Mouse (Mus musculus) lung, embryonic 14.5 days (tissue): ENCODE results near the gene Nrip1. TPM values are rescaled to one million over a fixed set of nuclear protein-coding genes. Genes with fewer than 3 reads are reported as not detected.

Experiments
- ATAC-seq: fragments of 200-750 bp; cut with Nextera tagmentation; 2 replicates; pipeline ENCODE4 v1.8.0; 2017; ENCODE audit warnings: mild to moderate bottlenecking, moderate TSS enrichment, moderate library complexity; ENCODE audit not compliant: insufficient read depth
- DNase-seq: peaks from one replicate; pipeline ENCODE4 v3.0.0-alpha.2; 2015
- H3K27ac ChIP-seq: fragments of 300-500 bp; sonication (generic); 2 replicates; pipeline ENCODE4 v1.5.1; 2014; ENCODE audit warnings: low read depth, mild to moderate bottlenecking, moderate library complexity
- H3K27me3 ChIP-seq: fragments of 300-500 bp; sonication (generic); 2 replicates; pipeline ENCODE4 v1.6.1; 2014; ENCODE audit warnings: low read length, control low read depth; ENCODE audit not compliant: insufficient read depth
- H3K36me3 ChIP-seq: fragments of 300-500 bp; sonication (generic); 2 replicates; pipeline ENCODE4 v1.6.1; 2014; ENCODE audit warnings: control low read depth; ENCODE audit not compliant: insufficient read depth
- H3K4me1 ChIP-seq: fragments of 300-500 bp; sonication (generic); 2 replicates; pipeline ENCODE4 v1.6.1; 2014; ENCODE audit warnings: antibody characterized with exemption, control low read depth; ENCODE audit not compliant: insufficient read depth
- H3K4me2 ChIP-seq: fragments of 300-500 bp; sonication (generic); 2 replicates; pipeline ENCODE4 v1.6.1; 2014; ENCODE audit warnings: mild to moderate bottlenecking
- H3K4me3 ChIP-seq: fragments of 300-500 bp; sonication (generic); 2 replicates; pipeline ENCODE4 v1.5.1; 2014; ENCODE audit warnings: low read depth, low read length
- H3K9ac ChIP-seq: fragments of 300-500 bp; sonication (generic); 2 replicates; pipeline ENCODE4 v1.6.1; 2014
- H3K9me3 ChIP-seq: fragments of 300-500 bp; sonication (generic); 2 replicates; pipeline ENCODE4 v1.6.1; 2016; ENCODE audit warnings: low read depth, low read length, control low read depth
- CTCF ChIP-seq: IDR thresholded peaks from 2 replicates; pipeline ENCODE4 v1.5.1; 2016; ENCODE audit warnings: antibody characterized with exemption, low read depth
- WGBS: fragments of 180-500 bp; shearing (Covaris S2); extraction: QIAGEN DNeasy Blood & Tissue Kit; methylation state at CpG from one replicate; pipeline ENCODE4 v1.1.7; 2014; 5-methylcytosine and 5-hydroxymethylcytosine counted together
- polyA plus RNA-seq: library from polyadenylated mRNA; unstranded; fragments of >200 nt; fragmentation: Nextera tagmentation; extraction: Ambion mirVana; gene quantifications from 2 replicates; pipeline ENCODE4 v1.2.1, GENCODE M21; 2014

The Nrip1 gene
- polyA plus RNA-seq, 1 experiment from 2014 or later, result 55.2 TPM

- 89% methylated on average over 2 of the region's 2 CpGs for WGBS
- no peak for TF ChIP-seq CTCF
- Histone ChIP-seq H3K4me2 (no peak overlapping the region), H3K36me3 (peaks cover 12% of the 10 kb centered on the region; the same call in 1 of the 2 replicates), H3K4me3 (no peak overlapping the region), H3K4me1 (peaks cover 23% of the 10 kb centered on the region), H3K27me3 (no peaks in the 10 kb centered on the region), H3K9ac (no peak overlapping the region), H3K27ac (no peak overlapping the region), H3K9me3 (no peaks in the 10 kb centered on the region)
- no peak for ATAC-seq
- DNase-seq, result no peak
Observed at GRCm38 (mm10) chr16:76323141-76323540, 50.5 kb downstream of the Nrip1 start.

DNA sequence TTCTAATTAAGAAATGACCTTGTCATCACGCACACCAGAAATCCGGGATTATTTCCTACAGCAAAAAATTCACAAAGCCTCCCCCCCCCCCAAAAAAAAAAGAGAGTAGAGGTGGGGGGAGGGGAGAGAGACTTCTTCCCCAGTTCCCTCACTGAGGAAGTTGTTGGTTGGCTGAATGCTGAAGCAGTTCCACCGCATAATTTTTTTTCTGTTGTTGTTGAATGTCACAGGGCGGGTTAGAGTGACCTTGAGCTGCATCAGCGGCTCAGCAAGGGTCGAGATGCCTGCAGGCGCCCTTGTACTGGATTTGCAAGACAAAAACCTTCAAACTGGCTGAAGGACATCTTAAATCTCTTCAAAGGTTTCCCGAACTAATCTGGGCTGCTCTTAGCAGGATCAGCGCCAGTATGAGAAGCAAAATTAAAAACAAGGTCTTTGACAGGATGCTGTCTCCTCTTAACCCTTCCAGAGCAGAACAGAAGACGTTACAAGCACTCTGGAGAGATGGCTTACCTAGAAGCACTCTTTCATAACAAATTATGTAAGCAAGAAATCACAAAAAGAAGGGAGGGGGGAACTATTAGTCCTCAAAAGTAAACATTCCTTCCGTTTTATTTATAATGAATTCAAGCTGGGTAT, 52.0 kb downstream of the Nrip1 start:
- Histone ChIP-seq H3K27me3 (no peaks in the 10 kb centered on the region), H3K4me2 (peak overlapping the region; percentile 28), H3K36me3 (peaks cover 9% of the 10 kb centered on the region; the same call in 1 of the 2 replicates), H3K4me1 (peaks cover 23% of the 10 kb centered on the region), H3K27ac (no peak overlapping the region), H3K9me3 (no peaks in the 10 kb centered on the region), H3K4me3 (no peak overlapping the region), H3K9ac (no peak overlapping the region)
- peak; percentile 9; the same call in 1 of the 2 replicates for ATAC-seq
- no peak for TF ChIP-seq CTCF
- DNase-seq, result peak; percentile 44
- WGBS, result 18% methylated on average over 11 of the region's 11 CpGs

GRCm38 (mm10) chr16:76320118-76320473, 53.5 kb downstream of the Nrip1 start:
- no peak overlapping the region for H3K27ac ChIP-seq
- ATAC-seq (no peak), DNase-seq (no peak)
- H3K9me3 ChIP-seq, result no peaks in the 10 kb centered on the region
- H3K36me3 ChIP-seq, result peaks cover 7% of the 10 kb centered on the region; the same call in 1 of the 2 replicates
- TF ChIP-seq CTCF, result no peak
- no peak overlapping the region for H3K4me3 ChIP-seq
- no peak overlapping the region for H3K4me2 ChIP-seq
- no peak overlapping the region for H3K9ac ChIP-seq
- H3K27me3 ChIP-seq, result no peaks in the 10 kb centered on the region
- 62% methylated on average over 5 of the region's 5 CpGs for WGBS
- H3K4me1 ChIP-seq, result peaks cover 23% of the 10 kb centered on the region

GRCm38 (mm10) chr16:76319364-76320117, 54.1 kb downstream of the Nrip1 start:
- Histone ChIP-seq H3K4me2 (no peak overlapping the region), H3K36me3 (peaks cover 7% of the 10 kb centered on the region; the same call in 1 of the 2 replicates), H3K4me3 (no peak overlapping the region), H3K9me3 (no peaks in the 10 kb centered on the region), H3K27me3 (no peaks in the 10 kb centered on the region), H3K9ac (no peak overlapping the region), H3K4me1 (peaks cover 23% of the 10 kb centered on the region), H3K27ac (no peak overlapping the region)
- WGBS, result 42% methylated on average over 11 of the region's 11 CpGs
- TF ChIP-seq CTCF, result no peak
- no peak for ATAC-seq
- DNase-seq, result no peak

DNA sequence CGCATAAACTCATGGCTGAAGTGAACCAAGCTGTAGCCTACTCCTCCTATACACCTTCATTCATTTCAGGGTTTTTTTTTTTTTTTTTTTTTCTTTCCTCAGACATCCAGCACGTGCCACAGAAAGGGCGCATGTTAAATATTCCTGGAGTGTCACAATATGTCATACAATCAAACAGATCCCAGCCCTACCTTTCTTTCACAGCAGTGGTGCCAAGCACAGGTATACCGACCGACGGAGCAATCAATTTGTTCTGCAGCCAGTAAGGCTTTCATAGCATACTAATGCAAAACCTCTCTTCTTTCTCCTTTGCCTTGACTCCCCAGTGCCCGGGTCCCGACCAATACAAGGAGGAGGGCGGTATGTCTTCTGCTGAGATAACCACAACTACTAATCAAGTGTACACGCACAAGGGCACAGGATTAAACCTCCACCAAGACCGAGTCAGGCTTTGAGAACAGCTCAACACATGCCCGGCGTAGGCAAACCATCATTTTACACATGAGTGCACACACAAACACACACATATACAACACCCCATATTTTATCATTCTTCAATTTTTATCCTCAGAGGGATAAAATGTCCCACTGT, 55.2 kb downstream of the Nrip1 start:
- Histone ChIP-seq H3K27me3 (no peaks in the 10 kb centered on the region), H3K9ac (no peak overlapping the region), H3K36me3 (peaks cover 7% of the 10 kb centered on the region; the same call in 1 of the 2 replicates), H3K4me1 (peaks cover 23% of the 10 kb centered on the region), H3K9me3 (no peaks in the 10 kb centered on the region), H3K4me3 (no peak overlapping the region), H3K4me2 (no peak overlapping the region), H3K27ac (no peak overlapping the region)
- WGBS, result 80% methylated on average over 13 of the region's 13 CpGs
- ATAC-seq (no peak), DNase-seq (no peak)
- no peak for TF ChIP-seq CTCF

DNA sequence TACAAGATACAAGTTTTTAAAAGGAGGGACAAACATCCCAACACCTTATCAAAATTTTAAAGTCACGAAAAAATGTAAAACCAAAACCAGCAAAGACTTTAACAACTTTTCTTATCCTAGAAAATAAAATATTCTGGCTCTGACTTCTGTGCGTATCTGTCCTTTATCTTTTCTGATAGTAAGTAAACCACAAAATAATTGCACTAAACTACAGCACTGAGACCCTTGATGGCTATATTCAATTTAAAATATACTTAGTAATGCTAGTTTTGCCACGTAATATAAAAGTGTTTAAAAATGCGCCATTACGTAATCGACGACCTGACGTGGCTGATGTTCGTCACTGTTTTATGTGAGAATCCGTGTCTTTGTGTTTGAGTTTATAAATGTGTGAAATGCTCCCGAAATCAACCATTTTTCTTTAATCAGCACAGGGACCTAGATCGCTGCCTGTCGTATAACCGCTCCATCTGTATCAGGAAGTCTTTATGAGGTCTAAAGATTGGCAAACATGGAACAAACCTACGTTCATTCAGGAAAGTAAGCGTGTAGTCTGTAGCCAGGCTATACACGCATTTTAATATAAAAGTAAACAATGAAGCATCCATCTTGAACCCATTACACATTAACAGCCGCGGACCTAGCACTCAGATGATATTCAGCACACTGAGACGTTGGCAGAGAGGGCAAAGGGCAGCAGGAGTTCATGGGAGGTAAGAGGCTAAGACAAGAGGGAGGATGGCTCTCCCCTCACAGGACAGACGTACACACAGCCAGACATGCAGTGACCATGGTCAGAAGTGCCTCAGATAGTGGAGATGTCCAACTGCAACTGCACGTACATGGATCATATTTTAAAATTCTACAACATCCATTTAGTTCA, 56.4 kb downstream of the Nrip1 start:
- Histone ChIP-seq H3K4me3 (no peak overlapping the region), H3K27me3 (no peaks in the 10 kb centered on the region), H3K9ac (no peak overlapping the region), H3K36me3 (no peaks in the 10 kb centered on the region; the same call in 1 of the 2 replicates), H3K4me1 (peaks cover 16% of the 10 kb centered on the region), H3K4me2 (no peak overlapping the region), H3K27ac (0 out of 2 replicates have a peak overlapping the region, but pooled peaks have one; percentile 6), H3K9me3 (no peaks in the 10 kb centered on the region)
- DNase-seq (no peak), ATAC-seq (no peak)
- TF ChIP-seq CTCF, result no peak
- WGBS, result 80% methylated on average over 22 of the region's 22 CpGs
